Mouse (Mus musculus): Measurements from ENCODE around the gene Mef2a. TPM values are rescaled to one million over a fixed set of nuclear protein-coding genes. Genes with fewer than 3 reads are reported as not detected.
A peak's percentile ranks its signal among the peaks of the same experiment; 100 is the strongest.

The Mef2a gene
- polyA plus RNA-seq, 1 experiment: 66.6 TPM

DNA sequence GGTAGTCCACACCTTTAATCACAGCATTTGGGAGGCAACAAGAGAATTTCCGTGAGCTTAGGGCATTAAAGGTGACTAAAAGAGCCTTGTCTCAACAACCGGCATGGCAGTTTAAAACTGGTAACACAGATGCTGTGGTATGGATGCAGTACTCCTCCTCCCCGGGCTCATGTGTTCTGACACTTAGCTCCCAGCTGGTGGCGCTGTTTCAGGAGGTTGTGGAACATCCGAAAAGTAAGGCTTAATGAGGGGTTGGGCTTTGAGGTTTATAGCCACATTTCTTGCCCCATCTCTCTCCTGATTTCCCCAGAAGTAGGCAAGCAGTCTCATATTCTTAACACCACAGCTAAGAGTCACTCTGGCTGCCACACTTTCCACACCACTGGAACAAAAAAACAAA, 16.8 kb downstream of the Mef2a start:
- no peak for DNase-seq
- WGBS: 92% methylated on average over 5 of the region's 5 CpGs
- Histone ChIP-seq H3K36me3 (ENCODE audit: control insufficient read depth, insufficient read depth, low read length) (no peaks in the 10 kb centered on the region), H3K27ac (ENCODE audit: control insufficient read depth, insufficient read depth, low read length) (no peak overlapping the region), H3K4me1 (replicated peaks; ENCODE audit: control insufficient read depth, insufficient read depth, low read length) (peaks cover 6% of the 10 kb centered on the region), H3K27me3 (ENCODE audit: control insufficient read depth, insufficient read depth, low read length) (no peaks in the 10 kb centered on the region), H3K4me3 (ENCODE audit: control insufficient read depth, insufficient read depth, low read length) (no peak overlapping the region)
- TF ChIP-seq POLR2A (IDR thresholded peaks at IDR 0.05; ENCODE audit: control insufficient read depth, extremely low read depth, insufficient read depth, low read length, poor library complexity) (no peak), CTCF (IDR thresholded peaks at IDR 0.05; ENCODE audit: borderline replicate concordance, control insufficient read depth, extremely low read depth, insufficient read depth, low read length, poor library complexity) (no peak)

DNA sequence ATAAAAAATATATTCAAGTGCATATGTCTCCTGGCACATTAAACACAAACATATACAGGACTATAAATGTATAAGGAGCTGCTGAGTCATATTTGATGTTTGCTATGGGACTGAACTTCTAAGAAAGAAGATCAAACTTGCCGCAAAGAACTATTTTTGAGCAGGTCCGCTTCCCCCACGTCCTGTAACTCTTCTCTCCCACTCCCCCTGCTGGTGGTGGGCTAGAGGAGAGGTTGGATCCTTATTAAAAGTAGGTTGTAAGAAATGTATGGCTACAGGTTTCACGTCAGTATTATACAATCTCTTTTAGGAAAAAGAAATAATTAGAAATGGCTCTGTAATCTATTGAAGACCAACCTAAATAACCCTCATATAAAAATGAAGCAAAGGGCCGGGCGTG, 19.0 kb downstream of the Mef2a start:
- Histone ChIP-seq H3K27ac (ENCODE audit: control insufficient read depth, insufficient read depth, low read length) (no peak overlapping the region), H3K4me3 (ENCODE audit: control insufficient read depth, insufficient read depth, low read length) (no peak overlapping the region), H3K36me3 (ENCODE audit: control insufficient read depth, insufficient read depth, low read length) (0 out of 2 replicates have a peak, but pooled peaks cover 5% of the 10 kb centered on the region), H3K27me3 (ENCODE audit: control insufficient read depth, insufficient read depth, low read length) (no peaks in the 10 kb centered on the region), H3K4me1 (replicated peaks; ENCODE audit: control insufficient read depth, insufficient read depth, low read length) (peaks cover 4% of the 10 kb centered on the region)
- 40% methylated on average over 6 of the region's 6 CpGs for WGBS
- TF ChIP-seq CTCF (IDR thresholded peaks at IDR 0.05; ENCODE audit: borderline replicate concordance, control insufficient read depth, extremely low read depth, insufficient read depth, low read length, poor library complexity) (no peak), POLR2A (IDR thresholded peaks at IDR 0.05; ENCODE audit: control insufficient read depth, extremely low read depth, insufficient read depth, low read length, poor library complexity) (no peak)
- DNase-seq: peak; percentile 82

DNA sequence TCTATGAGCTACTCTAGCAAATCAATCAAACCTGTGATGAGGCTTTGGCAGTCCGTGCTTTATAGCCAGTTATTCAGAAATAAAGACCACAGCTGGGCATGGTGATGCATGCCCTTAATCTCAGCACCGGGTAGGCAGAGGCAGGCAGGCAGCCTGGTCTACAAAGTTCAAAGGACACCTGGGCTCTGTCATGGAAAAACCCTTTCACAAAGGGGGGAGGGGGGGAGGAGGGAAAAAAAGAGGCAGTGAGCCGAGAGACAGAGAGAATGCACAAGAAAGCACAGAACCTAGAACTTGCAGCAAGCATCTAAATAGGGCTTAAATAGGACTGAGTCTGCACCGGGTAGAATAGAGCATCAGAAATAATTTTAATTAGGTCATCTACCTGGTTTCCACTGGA, 19.7 kb downstream of the Mef2a start:
- Histone ChIP-seq H3K27ac (ENCODE audit: control insufficient read depth, insufficient read depth, low read length) (no peak overlapping the region), H3K4me1 (replicated peaks; ENCODE audit: control insufficient read depth, insufficient read depth, low read length) (peaks cover 3% of the 10 kb centered on the region), H3K4me3 (ENCODE audit: control insufficient read depth, insufficient read depth, low read length) (no peak overlapping the region), H3K27me3 (ENCODE audit: control insufficient read depth, insufficient read depth, low read length) (no peaks in the 10 kb centered on the region), H3K36me3 (ENCODE audit: control insufficient read depth, insufficient read depth, low read length) (0 out of 2 replicates have a peak, but pooled peaks cover 5% of the 10 kb centered on the region)
- DNase-seq: no peak
- TF ChIP-seq CTCF (IDR thresholded peaks at IDR 0.05; ENCODE audit: borderline replicate concordance, control insufficient read depth, extremely low read depth, insufficient read depth, low read length, poor library complexity): no peak
- no peak for TF ChIP-seq POLR2A (IDR thresholded peaks at IDR 0.05; ENCODE audit: control insufficient read depth, extremely low read depth, insufficient read depth, low read length, poor library complexity)
- 35% methylated on average over 4 of the region's 4 CpGs for WGBS

DNA sequence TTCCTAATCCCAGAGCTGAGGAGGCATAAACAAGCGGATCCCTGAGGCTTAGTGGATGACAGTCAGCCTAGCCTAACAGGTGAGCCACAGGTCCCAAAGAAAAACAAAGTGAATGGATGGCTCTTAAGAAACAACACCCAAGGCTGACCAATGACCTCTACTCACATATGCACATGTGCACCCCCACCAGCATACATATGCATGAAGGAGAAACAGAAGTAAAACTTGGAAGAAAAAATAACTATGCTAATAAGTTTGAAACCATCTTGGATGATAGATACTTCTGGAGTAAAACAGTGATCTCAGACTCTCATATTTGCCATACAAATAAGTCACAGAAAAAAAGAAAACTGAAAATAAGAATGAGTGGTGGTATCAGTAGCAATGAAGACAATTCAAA, 28.2 kb downstream of the Mef2a start:
- WGBS: 100% methylated on average over 1 of the region's 1 CpGs
- no peak for DNase-seq
- Histone ChIP-seq H3K27me3 (ENCODE audit: control insufficient read depth, insufficient read depth, low read length) (no peaks in the 10 kb centered on the region), H3K4me1 (replicated peaks; ENCODE audit: control insufficient read depth, insufficient read depth, low read length) (no peaks in the 10 kb centered on the region), H3K4me3 (ENCODE audit: control insufficient read depth, insufficient read depth, low read length) (no peak overlapping the region), H3K36me3 (ENCODE audit: control insufficient read depth, insufficient read depth, low read length) (0 out of 2 replicates have a peak, but pooled peaks cover 5% of the 10 kb centered on the region), H3K27ac (ENCODE audit: control insufficient read depth, insufficient read depth, low read length) (no peak overlapping the region)
- TF ChIP-seq CTCF (IDR thresholded peaks at IDR 0.05; ENCODE audit: borderline replicate concordance, control insufficient read depth, extremely low read depth, insufficient read depth, low read length, poor library complexity): no peak
- TF ChIP-seq POLR2A (IDR thresholded peaks at IDR 0.05; ENCODE audit: control insufficient read depth, extremely low read depth, insufficient read depth, low read length, poor library complexity): no peak

DNA sequence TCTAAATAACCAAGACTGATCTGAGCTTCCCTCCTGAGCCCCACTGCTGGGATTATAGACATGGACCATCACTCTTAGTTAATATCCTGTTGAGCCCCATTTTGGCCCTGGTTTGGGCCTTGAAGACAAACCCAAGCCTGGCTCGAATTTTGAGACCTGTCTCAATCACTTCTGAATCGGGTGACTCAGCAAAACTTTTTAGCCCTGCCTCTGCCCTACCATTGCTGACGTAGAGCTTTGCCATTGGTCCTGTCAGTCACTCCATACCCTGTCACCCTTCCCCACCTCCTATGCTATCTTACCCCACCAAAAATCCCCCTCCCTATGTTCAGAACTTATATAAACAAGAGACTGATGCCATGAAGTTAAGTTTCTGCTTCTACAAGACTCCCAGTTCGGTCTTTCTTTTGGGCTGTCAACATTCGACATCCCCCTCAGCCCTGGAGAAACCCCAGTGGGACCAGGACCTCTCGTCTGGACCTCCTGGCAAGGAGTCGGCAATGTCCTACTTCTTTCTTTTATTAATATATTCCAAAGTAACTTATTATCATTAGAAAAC, 30.5 kb downstream of the Mef2a start:
- no peaks in the 10 kb centered on the region for H3K27me3 ChIP-seq (ENCODE audit: control insufficient read depth, insufficient read depth, low read length)
- H3K27ac ChIP-seq (ENCODE audit: control insufficient read depth, insufficient read depth, low read length): no peak overlapping the region
- no peak overlapping the region for H3K4me3 ChIP-seq (ENCODE audit: control insufficient read depth, insufficient read depth, low read length)
- H3K4me1 ChIP-seq (replicated peaks; ENCODE audit: control insufficient read depth, insufficient read depth, low read length): no peaks in the 10 kb centered on the region
- no peak for TF ChIP-seq POLR2A (IDR thresholded peaks at IDR 0.05; ENCODE audit: control insufficient read depth, extremely low read depth, insufficient read depth, low read length, poor library complexity)
- TF ChIP-seq CTCF (IDR thresholded peaks at IDR 0.05; ENCODE audit: borderline replicate concordance, control insufficient read depth, extremely low read depth, insufficient read depth, low read length, poor library complexity): no peak
- H3K36me3 ChIP-seq (ENCODE audit: control insufficient read depth, insufficient read depth, low read length): no peaks in the 10 kb centered on the region
- no peak for DNase-seq
- WGBS: 93% methylated on average over 7 of the region's 7 CpGs

DNA sequence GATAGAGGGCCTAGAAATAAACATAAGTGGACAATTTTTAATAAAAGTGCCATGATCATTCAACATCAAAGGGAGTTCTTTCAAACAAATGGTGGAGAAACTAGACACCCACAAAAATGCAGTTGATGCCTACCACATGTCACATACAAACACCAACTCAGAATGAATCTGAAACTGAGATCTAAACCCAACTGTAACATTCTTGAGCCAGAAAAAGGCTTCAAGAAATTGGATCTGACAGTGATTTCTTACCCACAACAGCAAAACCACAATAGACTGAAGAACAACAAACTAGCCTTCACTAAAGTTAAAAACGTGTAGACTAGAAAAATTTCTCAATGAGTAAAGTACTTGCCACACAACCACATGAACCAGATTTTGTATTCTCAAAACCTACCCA, 52.3 kb downstream of the Mef2a start:
- TF ChIP-seq POLR2A (IDR thresholded peaks at IDR 0.05; ENCODE audit: control insufficient read depth, extremely low read depth, insufficient read depth, low read length, poor library complexity) (no peak), CTCF (IDR thresholded peaks at IDR 0.05; ENCODE audit: borderline replicate concordance, control insufficient read depth, extremely low read depth, insufficient read depth, low read length, poor library complexity) (no peak)
- no peak overlapping the region for H3K27ac ChIP-seq (ENCODE audit: control insufficient read depth, insufficient read depth, low read length)
- 10% methylated on average over 1 of the region's 1 CpGs for WGBS

DNA sequence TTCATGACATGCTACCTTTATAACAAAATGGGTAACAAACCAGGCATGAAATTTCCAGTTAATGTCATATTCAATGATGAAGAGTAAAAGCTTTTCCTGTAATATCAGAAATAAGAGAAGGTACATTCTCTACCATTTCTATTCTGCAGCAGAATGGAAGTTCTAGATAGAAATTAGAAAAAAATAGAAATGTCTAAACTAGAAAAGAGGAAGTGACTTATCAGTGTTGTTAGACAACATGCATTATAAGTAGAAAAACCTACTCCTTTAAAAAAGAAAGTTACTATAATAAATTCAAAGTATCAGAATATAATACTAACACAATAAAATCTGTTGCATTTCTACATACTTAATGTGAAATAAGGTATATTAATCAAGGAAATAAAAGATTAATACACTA, 54.0 kb downstream of the Mef2a start:
- no peaks in the 10 kb centered on the region for H3K27me3 ChIP-seq (ENCODE audit: control insufficient read depth, insufficient read depth, low read length)
- H3K4me1 ChIP-seq (replicated peaks; ENCODE audit: control insufficient read depth, insufficient read depth, low read length): no peaks in the 10 kb centered on the region
- no peak overlapping the region for H3K27ac ChIP-seq (ENCODE audit: control insufficient read depth, insufficient read depth, low read length)
- TF ChIP-seq CTCF (IDR thresholded peaks at IDR 0.05; ENCODE audit: borderline replicate concordance, control insufficient read depth, extremely low read depth, insufficient read depth, low read length, poor library complexity) (no peak), POLR2A (IDR thresholded peaks at IDR 0.05; ENCODE audit: control insufficient read depth, extremely low read depth, insufficient read depth, low read length, poor library complexity) (no peak)
- DNase-seq: no peak
- peaks cover 10% of the 10 kb centered on the region for H3K36me3 ChIP-seq (ENCODE audit: control insufficient read depth, insufficient read depth, low read length)
- H3K4me3 ChIP-seq (ENCODE audit: control insufficient read depth, insufficient read depth, low read length): no peak overlapping the region

More for the DNA sequence above, 52.3 kb downstream of the Mef2a start:
- H3K36me3 ChIP-seq (ENCODE audit: control insufficient read depth, insufficient read depth, low read length): peaks cover 7% of the 10 kb centered on the region; the same call in 1 of the 2 replicates
- DNase-seq: no peak
- no peaks in the 10 kb centered on the region for H3K27me3 ChIP-seq (ENCODE audit: control insufficient read depth, insufficient read depth, low read length)
- H3K4me1 ChIP-seq (replicated peaks; ENCODE audit: control insufficient read depth, insufficient read depth, low read length): no peaks in the 10 kb centered on the region
- H3K4me3 ChIP-seq (ENCODE audit: control insufficient read depth, insufficient read depth, low read length): no peak overlapping the region
